Mouse (Mus musculus) ES-E14 (cell line): ENCODE results near the gene Clec4a1.

Experiments
- CHD2 ChIP-seq: IDR thresholded peaks from 2 replicates; pipeline ENCODE4 v1.6.1; 2014; ENCODE audit warnings: mild to moderate bottlenecking, low read depth, low read length, inconsistent platforms
- HCFC1 ChIP-seq: IDR thresholded peaks from 2 replicates; pipeline ENCODE4 v1.6.1; 2012; ENCODE audit warnings: low read length, inconsistent platforms, borderline replicate concordance; ENCODE audit not compliant: insufficient read depth
- MAFK ChIP-seq: IDR thresholded peaks from 2 replicates; pipeline ENCODE4 v1.6.1; 2014; ENCODE audit warnings: mild to moderate bottlenecking, low read depth, low read length, inconsistent platforms; ENCODE audit not compliant: insufficient read depth
- ZC3H11A ChIP-seq: IDR thresholded peaks from 2 replicates; pipeline ENCODE4 v1.6.1; 2012; ENCODE audit warnings: low read depth, mild to moderate bottlenecking, inconsistent platforms, low read length, borderline replicate concordance

DNA sequence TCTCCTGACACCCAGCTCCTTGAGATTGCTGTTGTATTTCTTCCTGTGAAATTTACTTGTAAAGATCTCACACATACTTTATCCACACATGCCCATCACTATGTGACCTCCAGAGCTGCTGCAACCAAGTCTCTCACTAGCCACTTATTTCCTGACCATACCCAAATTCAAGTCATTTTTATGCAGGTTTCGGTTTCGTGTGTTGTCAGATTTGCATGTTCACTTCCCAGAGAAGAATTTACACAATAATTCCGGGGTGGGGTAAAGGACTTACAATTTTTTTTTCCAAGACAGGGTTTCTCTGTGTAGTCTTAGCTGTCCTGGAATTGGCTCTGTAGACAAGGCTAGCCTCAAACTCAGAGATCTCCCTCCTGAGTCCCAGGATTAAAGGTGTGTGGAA lies 13.2 kb downstream of the Clec4a1 start:
- TF ChIP-seq MAFK (no peak), CHD2 (no peak), ZC3H11A (no peak), HCFC1 (no peak)
